Mouse (Mus musculus) embryonic fibroblast, embryonic 13.5 days (primary cell): ENCODE measurements around the gene Lrrc8c.

Source experiments
- CTCF ChIP-seq: IDR thresholded peaks from 2 replicates; pipeline ENCODE4 v1.5.1; 2011; ENCODE audit warnings: mild to moderate bottlenecking, control low read depth, low read length, moderate library complexity, borderline replicate concordance; ENCODE audit not compliant: insufficient read depth
- POLR2A ChIP-seq: IDR thresholded peaks from 2 replicates; pipeline ENCODE4 v1.6.1; 2011; ENCODE audit warnings: low read depth, mild to moderate bottlenecking, control low read depth, low read length, moderate library complexity

GRCm38 (mm10) chr5:105526766-105527165, 7.6 kb downstream of the Lrrc8c start:
- no peak for TF ChIP-seq POLR2A
- TF ChIP-seq CTCF: no peak
